Mouse (Mus musculus) MEL (cell line): ENCODE measurements at regions not wholly inside any gene's neighbourhood (a gene's known extent, or its start where the extent isn't known, plus 50 kb on each side); places are given as distances from the start of the nearest gene placed in this dataset.

Experiments
- CTCF ChIP-seq, 3 experiments: IDR thresholded peaks in 2 of 3; conservative IDR thresholded peaks in 1 of 3; 2 replicates each; pipeline ENCODE4 v1.5.1; 2011 to 2012; ENCODE audit warnings: low read length in 3 of 3, low read depth in 2 of 3, mild to moderate bottlenecking in 2 of 3, improper control_type of control experiment in 1 of 3, inconsistent platforms in 1 of 3, mixed read lengths in 1 of 3, moderate library complexity in 1 of 3; ENCODE audit not compliant: control insufficient read depth in 1 of 3, insufficient read depth in 1 of 3, poor library complexity in 1 of 3, severe bottlenecking in 1 of 3
- EP300 ChIP-seq, 2 experiments: IDR thresholded peaks; 2 replicates each; pipeline ENCODE4 v1.6.1; 2011; ENCODE audit warnings: improper control_type of control experiment in 2 of 2, low read length in 2 of 2, low read depth in 1 of 2, mild to moderate bottlenecking in 1 of 2
- MXI1 ChIP-seq: IDR thresholded peaks from 2 replicates; pipeline ENCODE4 v1.6.1; 2011; ENCODE audit warnings: mild to moderate bottlenecking, low read depth, low read length, improper control_type of control experiment
- POLR2AphosphoS2 ChIP-seq: IDR thresholded peaks from 2 replicates; pipeline ENCODE4 v1.6.1; 2011; ENCODE audit warnings: low read length, improper control_type of control experiment
- USF1 ChIP-seq: IDR thresholded peaks from 2 replicates; pipeline ENCODE4 v1.6.1; 2014; ENCODE audit warnings: low read depth, mild to moderate bottlenecking, inconsistent platforms, low read length, improper control_type of control experiment, moderate library complexity
- ZNF384 ChIP-seq: IDR thresholded peaks from 2 replicates; pipeline ENCODE4 v1.6.1; 2012; ENCODE audit warnings: low read depth, mild to moderate bottlenecking, inconsistent platforms, low read length, improper control_type of control experiment

- TF ChIP-seq MXI1 (no peak), POLR2AphosphoS2 (no peak), CTCF (IDR thresholded peaks at IDR 0.05 in 2 of 3, conservative IDR thresholded peaks at IDR 0.05 in 1 of 3; ENCODE audit: control insufficient read depth in 1 of 3, insufficient read depth in 1 of 3, low read depth in 2 of 3, low read length in 3 of 3, poor library complexity in 1 of 3, severe bottlenecking in 1 of 3) (no peak), USF1 (no peak), ZNF384 (no peak), EP300 (IDR thresholded peaks at IDR 0.05; ENCODE audit: low read depth in 1 of 2, low read length in 2 of 2) (no peak)
Measured at GRCm38 (mm10) chr6:25065913-25066312, 109.8 kb upstream of the Tmem229a start.
